Mouse (Mus musculus) lung, postnatal 4 days (tissue): ENCODE measurements around the gene Lin7c.
"Not testable (repeated sequence)": the region's sequence is repeated elsewhere in the genome, so short reads cannot be mapped to it uniquely, and the experiment has no call there.

ENCODE experiments used
- DNase-seq, 2 experiments: peaks; one replicate each; pipeline ENCODE4 v3.0.0; 2021

Gene Lin7c

DNA sequence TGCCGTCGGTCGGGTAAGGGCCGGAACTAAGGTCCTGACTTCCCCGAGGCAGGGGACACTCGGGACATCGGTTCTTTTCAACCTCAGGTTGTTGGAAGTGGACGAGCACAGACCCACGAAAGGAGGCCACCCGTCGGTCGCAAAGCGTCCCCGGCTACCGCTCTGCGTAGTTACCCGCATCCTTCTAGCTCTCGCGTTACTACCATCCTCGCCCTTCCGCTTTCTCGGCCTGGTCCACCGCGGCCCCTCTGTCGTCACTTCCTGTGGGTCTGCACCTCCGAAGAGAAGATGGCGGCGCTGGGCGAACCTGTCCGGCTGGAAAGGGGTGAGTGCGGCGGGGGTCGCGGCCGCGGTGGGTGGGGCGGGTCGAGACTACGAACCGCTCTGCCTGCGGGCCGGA is at the start of gene Lin7c:
Lin7c (plus strand) TSS at position 257 of the 400 bp plus-strand sequence.
- DNase-seq: peak; percentile 95 to 96

GRCm38 (mm10) chr2:109846401-109846800 is 44.3 kb upstream of the Lin7c start:
- DNase-seq: no peak

GRCm38 (mm10) chr2:109848305-109848704 is 42.3 kb upstream of the Lin7c start:
- DNase-seq: no peak

DNA sequence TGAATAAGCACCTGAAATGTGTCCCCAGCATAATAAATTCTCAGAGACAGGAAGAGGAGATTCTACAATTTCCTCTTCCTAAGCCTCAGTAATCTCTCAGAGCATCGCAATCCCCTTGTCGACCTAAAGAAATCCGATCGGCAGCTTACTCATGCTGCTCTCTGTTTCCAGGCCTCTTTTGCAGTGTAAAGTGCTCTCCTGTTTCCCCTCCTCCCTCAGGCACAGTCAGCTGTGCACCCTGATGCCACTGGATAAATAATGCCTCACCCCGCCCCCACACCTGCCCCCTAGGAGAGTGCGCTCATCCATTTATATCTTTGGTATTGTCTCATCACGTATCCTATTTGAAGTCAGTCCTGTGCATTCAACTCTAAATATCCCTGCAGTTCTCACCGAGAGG is 41.9 kb upstream of the Lin7c start:
- no peak for DNase-seq

GRCm38 (mm10) chr2:109855601-109856000 is 35.1 kb upstream of the Lin7c start:
- no peak for DNase-seq

DNA sequence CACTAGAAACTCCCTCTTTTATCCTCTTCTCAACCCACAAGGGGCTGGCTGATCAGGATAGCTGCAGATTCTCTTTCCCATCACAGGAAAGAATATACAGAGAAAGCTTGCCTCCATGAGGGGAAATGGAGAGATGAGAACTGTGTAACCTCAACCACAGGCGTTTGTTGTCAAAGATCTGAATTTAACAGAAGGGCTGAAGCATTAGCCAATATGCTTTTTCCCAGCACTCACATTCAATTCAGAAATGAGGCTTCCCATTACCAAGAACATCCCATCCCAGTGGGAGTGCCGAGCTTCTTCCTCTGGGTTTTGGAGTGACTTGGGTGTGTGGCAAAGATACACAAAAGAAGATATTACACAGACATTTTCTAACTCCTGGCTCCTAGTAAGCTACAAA is 31.0 kb upstream of the Lin7c start:
- DNase-seq: no peak

GRCm38 (mm10) chr2:109860832-109861231 is 29.8 kb upstream of the Lin7c start:
- DNase-seq: no peak

DNA sequence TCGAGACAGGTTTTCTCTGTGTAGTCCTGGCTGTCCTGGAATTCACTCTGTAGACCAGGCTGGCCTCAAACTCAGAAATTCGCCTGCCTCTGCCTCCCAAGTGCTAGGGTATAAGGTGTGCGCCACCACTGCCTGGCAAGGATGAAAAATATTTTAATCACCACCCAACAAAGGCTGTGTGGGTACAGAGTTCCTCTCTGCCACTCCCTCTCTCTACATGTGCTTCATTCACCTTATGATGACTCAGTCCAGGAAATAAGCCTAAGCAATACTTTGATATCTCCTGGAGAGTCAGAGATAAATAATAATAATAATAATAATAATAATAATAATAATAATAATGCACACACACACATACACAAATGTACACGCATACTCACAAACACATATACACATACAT is 11.2 kb upstream of the Lin7c start:
- not testable (repeated sequence) for DNase-seq

- DNase-seq: no peak
Observed at GRCm38 (mm10) chr2:109881111-109881510, 9.5 kb upstream of the Lin7c start.

DNA sequence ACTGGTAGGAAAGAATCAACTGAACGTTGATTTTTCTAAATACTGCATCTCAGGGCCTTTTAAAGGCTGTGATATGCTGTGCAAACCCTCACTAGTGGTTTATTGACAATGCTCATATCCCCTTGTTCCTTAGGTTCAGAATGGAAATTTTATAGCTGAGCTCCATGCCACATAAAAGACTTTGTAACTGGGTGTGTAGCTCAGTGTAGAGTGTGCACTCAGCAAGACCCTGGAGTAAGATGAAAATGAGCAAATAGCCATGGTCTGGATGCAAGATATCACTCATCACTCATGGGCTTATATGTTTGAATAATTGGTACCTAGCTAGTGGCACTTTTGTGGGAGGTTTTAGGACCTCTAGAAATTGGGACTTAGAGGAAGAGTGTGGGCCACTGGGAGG is 9.0 kb upstream of the Lin7c start:
- no peak for DNase-seq

- DNase-seq: no peak
Observed at GRCm38 (mm10) chr2:109884106-109884505, 6.5 kb upstream of the Lin7c start.

DNA sequence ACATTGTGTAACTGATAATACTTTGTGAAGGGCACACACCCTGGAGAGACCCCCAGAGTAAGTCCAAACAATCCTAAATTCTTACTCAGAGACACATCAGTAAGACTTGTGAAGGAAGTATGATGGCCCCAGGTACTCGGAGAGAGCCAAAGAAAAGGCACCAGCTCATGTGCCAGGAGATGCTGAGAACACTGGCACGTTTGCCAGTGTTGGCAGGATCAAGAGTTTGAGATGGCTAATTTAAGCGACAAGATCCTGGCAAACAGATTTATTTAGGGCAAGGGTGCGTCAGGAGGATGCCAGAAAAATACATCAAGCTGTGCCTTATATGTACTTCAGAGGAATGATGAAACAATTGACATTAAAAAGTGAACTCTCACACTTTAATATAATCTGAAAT is 6.1 kb upstream of the Lin7c start:
- no peak for DNase-seq

GRCm38 (mm10) chr2:109890068-109890467 is 585 bp upstream of the Lin7c start:
- no peak for DNase-seq

DNA sequence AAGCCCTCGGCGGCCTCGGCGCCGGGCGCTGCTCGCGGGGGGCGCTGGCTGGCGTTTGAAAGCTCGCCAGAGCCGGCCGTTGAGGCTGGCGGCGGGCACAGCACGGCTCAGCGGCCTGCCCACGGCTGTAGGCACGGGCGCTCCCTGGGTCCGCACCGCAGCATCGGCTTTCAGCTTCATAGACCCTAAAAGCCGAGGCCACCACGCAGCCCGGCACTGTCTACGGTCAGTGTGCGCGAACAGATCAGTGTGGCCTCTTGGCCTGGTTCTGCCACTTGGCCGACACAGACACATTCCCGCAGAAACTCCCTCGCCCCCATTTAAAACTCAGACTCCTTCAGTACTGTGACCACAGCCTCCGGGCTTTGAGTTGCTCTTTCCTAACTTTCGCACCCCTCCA is 378 bp downstream of the Lin7c start:
- DNase-seq: no peak

- no peak for DNase-seq
Observed at GRCm38 (mm10) chr2:109891471-109891870, 818 bp downstream of the Lin7c start.

DNA sequence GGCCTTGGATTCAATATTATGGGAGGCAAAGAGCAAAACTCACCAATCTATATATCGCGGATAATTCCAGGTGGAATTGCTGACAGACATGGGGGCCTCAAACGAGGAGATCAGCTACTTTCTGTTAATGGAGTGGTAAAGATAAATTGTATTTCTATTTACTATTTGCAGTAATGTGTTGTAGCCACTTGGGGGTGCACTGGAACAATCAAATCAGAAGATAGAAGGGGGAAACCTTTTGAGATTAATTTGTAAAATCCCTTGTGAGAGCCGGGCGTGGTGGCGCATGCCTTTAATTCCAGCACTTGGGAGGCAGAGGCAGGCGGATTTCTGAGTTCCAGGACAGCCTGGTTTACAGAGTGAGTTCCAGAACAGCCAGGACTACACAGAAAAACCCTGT is 5.7 kb downstream of the Lin7c start:
- no peak for DNase-seq

GRCm38 (mm10) chr2:109902869-109903268 is 12.2 kb downstream of the Lin7c start:
- no peak for DNase-seq

DNA sequence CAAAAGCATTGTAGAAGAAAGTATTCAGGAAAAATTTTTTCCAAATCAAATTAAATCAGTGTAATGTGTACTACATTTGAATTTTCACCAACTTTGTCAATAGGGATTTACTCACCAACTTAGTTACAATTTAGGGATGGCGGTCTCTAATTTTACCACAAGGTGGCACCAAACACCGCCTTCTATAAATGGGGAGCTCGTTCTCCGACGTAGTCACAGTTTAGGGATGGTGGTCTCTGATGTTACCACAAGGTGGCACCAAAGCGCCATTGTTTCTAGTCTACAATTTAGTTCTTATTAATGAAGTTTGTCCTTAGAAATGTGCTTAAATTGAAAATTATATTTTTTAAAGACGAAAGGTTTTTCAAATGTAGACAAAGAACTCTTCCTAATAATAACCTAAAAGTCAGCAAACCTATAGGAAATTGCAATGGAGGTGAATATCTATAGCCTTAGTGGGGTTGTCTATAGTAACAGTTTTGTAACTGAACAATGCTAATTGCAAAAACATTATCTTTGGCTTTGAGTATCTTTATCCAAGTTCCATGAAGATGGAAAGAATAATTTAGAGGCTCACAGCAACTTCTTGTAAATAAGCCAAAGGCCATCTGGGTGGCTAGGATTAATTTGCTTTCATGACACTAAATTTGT is 13.6 kb downstream of the Lin7c start:
- DNase-seq: peak; percentile 64 to 88

- DNase-seq: no peak
Observed at GRCm38 (mm10) chr2:109909122-109909521, 18.5 kb downstream of the Lin7c start.

DNA sequence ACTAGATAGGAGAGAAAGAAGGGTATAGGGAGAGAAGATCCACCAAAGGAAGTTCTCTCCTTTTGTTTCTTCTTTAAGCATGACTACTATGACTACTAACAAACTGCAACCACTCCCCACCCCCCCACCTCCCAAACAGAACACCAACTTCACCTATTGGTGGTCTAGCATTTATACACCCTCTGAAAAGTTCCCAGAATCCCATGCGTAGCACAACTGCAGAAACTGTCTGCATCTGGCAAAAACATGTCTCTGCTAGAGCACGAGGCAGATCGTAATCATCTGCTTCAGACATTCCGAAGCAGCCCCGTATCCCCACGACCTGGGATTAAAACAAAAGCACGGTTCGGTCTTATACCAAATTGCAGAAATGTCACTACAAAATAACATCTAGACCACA is 21.6 kb downstream of the Lin7c start:
- no peak for DNase-seq

GRCm38 (mm10) chr2:109912766-109913165 is 22.1 kb downstream of the Lin7c start:
- no peak for DNase-seq

DNA sequence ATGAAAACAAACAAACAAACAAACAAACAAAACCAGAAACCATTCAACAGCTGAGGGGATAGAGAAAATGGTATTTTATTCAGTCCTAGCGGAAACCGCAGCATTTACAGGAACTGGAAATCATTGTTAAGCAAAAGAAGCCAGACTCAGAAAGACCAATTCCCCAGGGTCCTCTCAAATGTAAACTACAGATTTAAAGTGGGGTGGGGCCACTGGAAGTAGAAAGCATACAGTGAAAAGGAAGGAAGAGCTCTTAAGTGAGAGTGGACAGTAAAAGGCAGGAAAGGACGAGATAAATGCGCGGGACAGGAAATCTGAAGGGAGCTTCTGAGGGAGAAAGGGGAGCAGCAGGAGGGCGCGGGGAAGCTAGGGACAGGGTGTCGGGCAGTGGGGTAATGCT is 22.6 kb downstream of the Lin7c start:
- no peak for DNase-seq

GRCm38 (mm10) chr2:109914601-109915000 is 23.9 kb downstream of the Lin7c start:
- no peak for DNase-seq

GRCm38 (mm10) chr2:109916782-109917495 is 26.3 kb downstream of the Lin7c start:
- DNase-seq: no peak
